18 mouse cellular contexts compared by ENCODE assay signal in genomic region chr7:29454965-29455364, GRCm38 (mm10).
DNase-seq lines count a peak whose midpoint lies in the region; ATAC-seq and TF ChIP-seq lines count a peak whose summit lies in the region.
"Had no signal": no experiment of that assay in that cellular context is flagged by ENCODE, and none has a peak within 500 bp of the region (broad histone marks: within the 10 kb centered on the region; RNA-seq: fewer than 3 reads in every experiment).

No protein-coding gene starts in this region.

- no peak for DNase-seq in layer of hippocampus, adult 2 months (ENCODE audit: low spot score in 2 of 2)
- no peak for DNase-seq in layer of hippocampus, postnatal 14 days (ENCODE audit: low spot score in 2 of 2)
- no peak for DNase-seq in embryonic facial prominence, embryonic 10.5 days (ENCODE audit: low spot score)
- no peak for DNase-seq in adrenal gland, postnatal 10 days
- no peak for DNase-seq in cerebellum, postnatal 36 days
- DNase-seq: cerebellum, adult 9-11 months; gastrocnemius, postnatal 36 days; midbrain, embryonic 14.5 days; right cerebral cortex, postnatal 4 days; thymus, adult 18-20 months had no signal

- H3K4me1 ChIP-seq in forebrain, embryonic 13.5 days = peaks cover 35% of the 10 kb centered on the region
- H3K4me1 ChIP-seq in forebrain, embryonic 16.5 days (replicated peaks; ENCODE audit: control insufficient read depth, insufficient read depth, low read length) = peaks cover 17% of the 10 kb centered on the region
- peaks cover 97% of the 10 kb centered on the region for H3K4me1 ChIP-seq in E14TG2a.4 (replicated peaks; ENCODE audit: low read depth, low read length)
- H3K4me1 ChIP-seq in embryonic facial prominence, embryonic 10.5 days = peaks cover 47% of the 10 kb centered on the region

- TF ChIP-seq CTCF in layer of hippocampus, adult 2 months (conservative IDR thresholded peaks at IDR 0.05) = no peak
- TF ChIP-seq CTCF in E14TG2a.4 (conservative IDR thresholded peaks at IDR 0.05; ENCODE audit: low read length) = no peak

- H3K9ac ChIP-seq in forebrain, embryonic 13.5 days = no peak overlapping the region
- H3K9ac ChIP-seq in forebrain, embryonic 16.5 days (replicated peaks; ENCODE audit: low read depth, low read length) = no peak overlapping the region
- H3K9ac ChIP-seq: heart, embryonic 12.5 days; limb, embryonic 12.5 days; liver, embryonic 14.5 days had no signal

- H3K4me2 ChIP-seq in forebrain, embryonic 13.5 days = no peak overlapping the region
- no peak overlapping the region for H3K4me2 ChIP-seq in forebrain, embryonic 16.5 days (ENCODE audit: low read length)
- H3K4me2 ChIP-seq: heart, embryonic 12.5 days; limb, embryonic 12.5 days had no signal

- H3K36me3 ChIP-seq in forebrain, embryonic 13.5 days (ENCODE audit: poor library complexity, severe bottlenecking) = no peaks in the 10 kb centered on the region
- H3K36me3 ChIP-seq in forebrain, embryonic 16.5 days (ENCODE audit: control insufficient read depth, insufficient read depth) = no peaks in the 10 kb centered on the region
- peaks cover 7% of the 10 kb centered on the region; the same call in 1 of the 2 replicates for H3K36me3 ChIP-seq in E14TG2a.4 (ENCODE audit: insufficient read depth, low read length)
- H3K36me3 ChIP-seq in embryonic facial prominence, embryonic 10.5 days (replicated peaks) = no peaks in the 10 kb centered on the region
- H3K36me3 ChIP-seq: heart, embryonic 12.5 days; hindbrain, embryonic 10.5 days; limb, embryonic 12.5 days had no signal

- H3K4me3 ChIP-seq in forebrain, embryonic 13.5 days = no peak overlapping the region
- no peak overlapping the region for H3K4me3 ChIP-seq in forebrain, embryonic 16.5 days (replicated peaks; ENCODE audit: low read length)
- H3K4me3 ChIP-seq in layer of hippocampus, adult 2 months = no peak overlapping the region
- peak overlapping the region; percentile 67 for H3K4me3 ChIP-seq in E14TG2a.4 (replicated peaks; ENCODE audit: low read length)
- H3K4me3 ChIP-seq in embryonic facial prominence, embryonic 10.5 days = no peak overlapping the region
- H3K4me3 ChIP-seq: heart, embryonic 12.5 days; hindbrain, embryonic 10.5 days; limb, embryonic 12.5 days had no signal

- WGBS in forebrain, embryonic 13.5 days = 18% methylated on average over 7 of the region's 7 CpGs
- 23% methylated on average over 7 of the region's 7 CpGs for WGBS in forebrain, embryonic 16.5 days
- WGBS in embryonic facial prominence, embryonic 10.5 days = 65% methylated on average over 7 of the region's 7 CpGs

- no peaks in the 10 kb centered on the region for H3K9me3 ChIP-seq in forebrain, embryonic 13.5 days (replicated peaks)
- H3K9me3 ChIP-seq in forebrain, embryonic 16.5 days (ENCODE audit: control insufficient read depth, low read length) = no peaks in the 10 kb centered on the region
- no peaks in the 10 kb centered on the region for H3K9me3 ChIP-seq in E14TG2a.4 (ENCODE audit: low read length)
- no peaks in the 10 kb centered on the region for H3K9me3 ChIP-seq in embryonic facial prominence, embryonic 10.5 days
- H3K9me3 ChIP-seq: hindbrain, embryonic 10.5 days; limb, embryonic 12.5 days had no signal

- no peak for ATAC-seq in forebrain, embryonic 13.5 days
- no peak for ATAC-seq in forebrain, embryonic 16.5 days

- H3K27me3 ChIP-seq in forebrain, embryonic 13.5 days = no peaks in the 10 kb centered on the region
- H3K27me3 ChIP-seq in forebrain, embryonic 16.5 days (replicated peaks; ENCODE audit: control insufficient read depth, insufficient read depth, low read length) = no peaks in the 10 kb centered on the region
- no peaks in the 10 kb centered on the region for H3K27me3 ChIP-seq in E14TG2a.4 (ENCODE audit: insufficient read depth, low read length)
- H3K27me3 ChIP-seq in embryonic facial prominence, embryonic 10.5 days (replicated peaks; ENCODE audit: low read depth, poor library complexity, severe bottlenecking) = no peaks in the 10 kb centered on the region
- H3K27me3 ChIP-seq: CH12.LX; limb, embryonic 12.5 days had no signal

- H3K27ac ChIP-seq in forebrain, embryonic 13.5 days = peak overlapping the region; percentile 35
- no peak overlapping the region for H3K27ac ChIP-seq in forebrain, embryonic 16.5 days (ENCODE audit: low read length)
- peak overlapping the region; percentile 6; the same call in 1 of the 2 replicates for H3K27ac ChIP-seq in layer of hippocampus, adult 2 months
- peak overlapping the region; percentile 35; the same call in 1 of the 2 replicates for H3K27ac ChIP-seq in embryonic facial prominence, embryonic 10.5 days (replicated peaks)
- H3K27ac ChIP-seq: hindbrain, embryonic 10.5 days; liver, embryonic 14.5 days had no signal
